Mouse (Mus musculus) CH12.LX (cell line): Measurements from ENCODE around the gene Chrm1.

Source experiments
- CTCF ChIP-seq, 2 experiments: IDR thresholded peaks in 1 of 2; conservative IDR thresholded peaks in 1 of 2; 2 replicates each; pipeline ENCODE4 v1.5.1; 2011 to 2012; ENCODE audit warnings: low read depth in 2 of 2, low read length in 2 of 2, improper control_type of control experiment in 1 of 2, inconsistent platforms in 1 of 2, mild to moderate bottlenecking in 1 of 2, moderate library complexity in 1 of 2
- EP300 ChIP-seq: IDR thresholded peaks from 2 replicates; pipeline ENCODE4 v1.6.1; 2011; ENCODE audit warnings: low read length, improper control_type of control experiment
- MAX ChIP-seq: IDR thresholded peaks from 2 replicates; pipeline ENCODE4 v1.6.1; 2011; ENCODE audit warnings: low read length, improper control_type of control experiment
- NELFE ChIP-seq: IDR thresholded peaks from 2 replicates; pipeline ENCODE4 v1.6.1; 2011; ENCODE audit warnings: low read depth, low read length, improper control_type of control experiment
- NRF1 ChIP-seq: IDR thresholded peaks from 2 replicates; pipeline ENCODE4 v1.6.1; 2014; ENCODE audit warnings: low read depth, mild to moderate bottlenecking, inconsistent platforms, low read length, improper control_type of control experiment, moderate library complexity
- POLR2A ChIP-seq: IDR thresholded peaks from 2 replicates; pipeline ENCODE4 v1.6.1; 2011; ENCODE audit warnings: low read depth, mild to moderate bottlenecking, improper control_type of control experiment, low read length
- RCOR1 ChIP-seq: conservative IDR thresholded peaks from 2 replicates; pipeline ENCODE4 v1.6.1; 2012; ENCODE audit warnings: low read depth, mild to moderate bottlenecking, inconsistent platforms, low read length, improper control_type of control experiment
- SIN3A ChIP-seq: IDR thresholded peaks from 2 replicates; pipeline ENCODE4 v1.6.1; 2012; ENCODE audit warnings: low read length, improper control_type of control experiment, inconsistent platforms
- ZMIZ1 ChIP-seq: IDR thresholded peaks from 2 replicates; pipeline ENCODE4 v1.6.1; 2012; ENCODE audit warnings: low read depth, mild to moderate bottlenecking, inconsistent platforms, low read length, improper control_type of control experiment
- ZNF384 ChIP-seq: IDR thresholded peaks from 2 replicates; pipeline ENCODE4 v1.6.1; 2012; ENCODE audit warnings: low read depth, low read length, improper control_type of control experiment, inconsistent platforms

- no peak for TF ChIP-seq NRF1
- TF ChIP-seq EP300 = no peak
- TF ChIP-seq RCOR1 = no peak
- TF ChIP-seq CTCF (conservative IDR thresholded peaks at IDR 0.05 in 1 of 2, IDR thresholded peaks at IDR 0.05 in 1 of 2; ENCODE audit: low read depth in 2 of 2, low read length in 2 of 2) = no peak
- TF ChIP-seq ZMIZ1 = no peak
- TF ChIP-seq MAX = no peak
- no peak for TF ChIP-seq SIN3A
- TF ChIP-seq NELFE = no peak
- TF ChIP-seq POLR2A = no peak
- no peak for TF ChIP-seq ZNF384
These were observed 47.3 kb upstream of the Chrm1 start for GRCm38 (mm10) chr19:8616314-8616713.
